Comparison of ENCODE assay signal across 26 mouse cellular contexts in the genomic region with DNA sequence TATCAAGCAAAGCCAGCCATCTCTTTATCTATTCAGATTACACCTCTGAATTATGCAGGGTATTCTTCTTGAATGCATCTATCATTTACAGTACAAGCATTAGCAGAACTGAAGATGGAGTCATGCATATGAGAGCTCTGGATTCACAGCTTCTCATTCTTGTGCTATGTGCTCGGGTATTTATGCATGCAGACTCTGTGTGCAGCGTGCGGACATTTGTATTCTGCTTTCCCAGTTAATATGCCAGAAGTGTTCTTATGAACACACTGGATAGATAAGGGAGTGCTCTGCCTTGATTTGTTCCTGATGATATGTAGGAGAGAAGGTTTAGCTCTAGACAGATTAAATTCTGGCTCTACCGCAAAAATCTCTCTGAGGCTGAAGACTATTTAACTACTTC.
"Had no signal": no experiment of that assay in that cellular context is flagged by ENCODE, and none has a peak within 500 bp of the region (broad histone marks: within the 10 kb centered on the region; RNA-seq: fewer than 3 reads in every experiment).

No protein-coding gene starts in this region.

- H3K27me3 ChIP-seq: heart, embryonic 13.5 days; heart, embryonic 15.5 days; hindbrain, embryonic 12.5 days; hindbrain, embryonic 15.5 days; intestine, embryonic 15.5 days; limb, embryonic 13.5 days; limb, embryonic 15.5 days had no signal

- H3K27ac ChIP-seq: heart, adult 2 months; heart, embryonic 13.5 days; heart, embryonic 15.5 days; hindbrain, embryonic 10.5 days; hindbrain, embryonic 12.5 days; hindbrain, embryonic 15.5 days; intestine, embryonic 15.5 days; layer of hippocampus, adult 2 months; limb, embryonic 13.5 days; limb, embryonic 15.5 days had no signal

- H3K4me2 ChIP-seq: heart, embryonic 11.5 days; heart, embryonic 13.5 days; heart, embryonic 15.5 days; hindbrain, embryonic 12.5 days; hindbrain, embryonic 15.5 days; intestine, embryonic 15.5 days; limb, embryonic 13.5 days; limb, embryonic 15.5 days had no signal

- H3K9me3 ChIP-seq: heart, embryonic 13.5 days; heart, embryonic 15.5 days; hindbrain, embryonic 10.5 days; hindbrain, embryonic 12.5 days; hindbrain, embryonic 15.5 days; intestine, embryonic 15.5 days; limb, embryonic 13.5 days; limb, embryonic 15.5 days had no signal

- H3K4me1 ChIP-seq: heart, embryonic 13.5 days; heart, embryonic 15.5 days; hindbrain, embryonic 12.5 days; hindbrain, embryonic 15.5 days; intestine, embryonic 15.5 days; limb, embryonic 13.5 days; limb, embryonic 15.5 days had no signal

- H3K36me3 ChIP-seq: heart, embryonic 13.5 days; heart, embryonic 15.5 days; hindbrain, embryonic 10.5 days; hindbrain, embryonic 12.5 days; hindbrain, embryonic 15.5 days; intestine, embryonic 15.5 days; limb, embryonic 13.5 days; limb, embryonic 15.5 days had no signal

- ATAC-seq: forebrain, postnatal 0 days; inflammation-experienced regulatory T-cells, adult 6 months; intestine, embryonic 15.5 days; intestine, postnatal 0 days had no signal

- DNase-seq: forebrain, postnatal 0 days; gastrocnemius, postnatal 14 days; gastrocnemius, postnatal 36 days; heart, adult 11 months; heart, adult 2 months; heart, postnatal 4 days; kidney, adult 18-20 months; kidney, adult 8-10 months; kidney, postnatal 10 days; kidney, postnatal 25 days; kidney, postnatal 4 days; layer of hippocampus, adult 9-11 months; layer of hippocampus, postnatal 36 days; left cerebral cortex, postnatal 4 days had no signal

- H3K4me3 ChIP-seq: heart, adult 2 months; heart, embryonic 13.5 days; heart, embryonic 15.5 days; hindbrain, embryonic 10.5 days; hindbrain, embryonic 12.5 days; hindbrain, embryonic 15.5 days; intestine, embryonic 15.5 days; layer of hippocampus, adult 2 months; limb, embryonic 13.5 days; limb, embryonic 15.5 days had no signal

- H3K9ac ChIP-seq: forebrain, postnatal 0 days; heart, embryonic 13.5 days; heart, embryonic 15.5 days; hindbrain, embryonic 12.5 days; hindbrain, embryonic 15.5 days; intestine, embryonic 15.5 days; limb, embryonic 13.5 days; limb, embryonic 15.5 days had no signal
